Mouse (Mus musculus): ENCODE measurements around the gene Serpina1c. TPM values are rescaled to one million over a fixed set of nuclear protein-coding genes. Genes with fewer than 3 reads are reported as not detected.
"Not testable (repeated sequence)": the region's sequence is repeated elsewhere in the genome, so short reads cannot be mapped to it uniquely, and the experiment has no call there.

Serpina1c gene
- polyA plus RNA-seq (2015; fragmentation: Nextera tagmentation; extraction: Ambion mirVana) = 0.82 TPM in 1 of 2 replicates, not detected in the other

GRCm38 (mm10) chr12:103904837-103905340, at the start of gene Serpina1c:
Gene Serpina1c, minus strand, starts transcription at chr12:103904887.
- H3K36me3 ChIP-seq; H3K9me3 ChIP-seq; ATAC-seq (replicated peaks); H3K27me3 ChIP-seq; H3K27ac ChIP-seq (replicated peaks); H3K4me3 ChIP-seq; H3K4me1 ChIP-seq; H3K4me2 ChIP-seq (replicated peaks); H3K9ac ChIP-seq (replicated peaks): not testable (repeated sequence)
- 81% methylated on average over 4 of the region's 4 CpGs for WGBS

- not testable (repeated sequence) for H3K27me3 ChIP-seq; H3K9me3 ChIP-seq; H3K4me3 ChIP-seq; H3K27ac ChIP-seq (replicated peaks); H3K4me2 ChIP-seq (replicated peaks); H3K4me1 ChIP-seq; H3K9ac ChIP-seq (replicated peaks); ATAC-seq (replicated peaks); H3K36me3 ChIP-seq
- WGBS = 83% methylated on average over 3 of the region's 3 CpGs
Observed at GRCm38 (mm10) chr12:103952972-103953371, 48.3 kb upstream of the Serpina1c start.

GRCm38 (mm10) chr12:103946243-103946642, 41.6 kb upstream of the Serpina1c start:
- ATAC-seq (replicated peaks) = no peak
- 80% methylated on average over 4 of the region's 4 CpGs for WGBS
- H3K9ac ChIP-seq (replicated peaks) = no peak overlapping the region

GRCm38 (mm10) chr12:103909181-103909580, 4.5 kb upstream of the Serpina1c start:
- not testable (repeated sequence) for H3K27ac ChIP-seq (replicated peaks); H3K36me3 ChIP-seq; H3K9me3 ChIP-seq; H3K27me3 ChIP-seq; H3K4me1 ChIP-seq; H3K4me2 ChIP-seq (replicated peaks); H3K4me3 ChIP-seq; H3K9ac ChIP-seq (replicated peaks); ATAC-seq (replicated peaks)
- 95% methylated on average over 13 of the region's 16 CpGs for WGBS

More at GRCm38 (mm10) chr12:103946243-103946642, 41.6 kb upstream of the Serpina1c start:
- H3K27ac ChIP-seq (replicated peaks) = no peak overlapping the region
- no peak overlapping the region for H3K4me2 ChIP-seq (replicated peaks)
- H3K4me3 ChIP-seq = no peak overlapping the region
- no peaks in the 10 kb centered on the region for H3K9me3 ChIP-seq
- no peaks in the 10 kb centered on the region for H3K4me1 ChIP-seq
- no peaks in the 10 kb centered on the region for H3K27me3 ChIP-seq
- H3K36me3 ChIP-seq = no peaks in the 10 kb centered on the region

GRCm38 (mm10) chr12:103907746-103908145, 3.1 kb upstream of the Serpina1c start:
- not testable (repeated sequence) for H3K4me2 ChIP-seq (replicated peaks); H3K27me3 ChIP-seq; H3K4me1 ChIP-seq; ATAC-seq (replicated peaks); H3K36me3 ChIP-seq; H3K9ac ChIP-seq (replicated peaks); H3K9me3 ChIP-seq; H3K27ac ChIP-seq (replicated peaks); H3K4me3 ChIP-seq
- WGBS = 40% methylated on average over 1 of the region's 1 CpGs

- not testable (repeated sequence) for ATAC-seq (replicated peaks); H3K36me3 ChIP-seq; H3K27me3 ChIP-seq
Observed at GRCm38 (mm10) chr12:103901929-103902328, 2.8 kb downstream of the Serpina1c start.

GRCm38 (mm10) chr12:103866873-103867272, 37.8 kb downstream of the Serpina1c start:
- ATAC-seq (replicated peaks); H3K4me2 ChIP-seq (replicated peaks); H3K9ac ChIP-seq (replicated peaks); H3K27me3 ChIP-seq; H3K4me1 ChIP-seq; H3K9me3 ChIP-seq; H3K4me3 ChIP-seq; H3K36me3 ChIP-seq; H3K27ac ChIP-seq (replicated peaks): not testable (repeated sequence)
- 94% methylated on average over 1 of the region's 1 CpGs for WGBS

More at GRCm38 (mm10) chr12:103901929-103902328, 2.8 kb downstream of the Serpina1c start:
- H3K9ac ChIP-seq (replicated peaks); H3K4me2 ChIP-seq (replicated peaks); H3K27ac ChIP-seq (replicated peaks); H3K4me1 ChIP-seq; H3K9me3 ChIP-seq; H3K4me3 ChIP-seq: not testable (repeated sequence)
- WGBS = 90% methylated on average over 3 of the region's 3 CpGs

GRCm38 (mm10) chr12:103863101-103863974, 41.3 kb downstream of the Serpina1c start, which contains the start of gene Serpina1a:
Gene Serpina1a, minus strand, starts transcription at chr12:103863562.
- not testable (repeated sequence) for H3K36me3 ChIP-seq; H3K9me3 ChIP-seq; H3K4me3 ChIP-seq; ATAC-seq (replicated peaks); H3K27me3 ChIP-seq; H3K9ac ChIP-seq (replicated peaks); H3K27ac ChIP-seq (replicated peaks); H3K4me2 ChIP-seq (replicated peaks); H3K4me1 ChIP-seq
- 88% methylated on average over 9 of the region's 9 CpGs for WGBS

- H3K4me2 ChIP-seq (replicated peaks) = no peak overlapping the region
- no peak overlapping the region for H3K4me3 ChIP-seq
- H3K9ac ChIP-seq (replicated peaks) = no peak overlapping the region
- H3K4me1 ChIP-seq = no peaks in the 10 kb centered on the region
- no peak overlapping the region for H3K27ac ChIP-seq (replicated peaks)
- no peak for ATAC-seq (replicated peaks)
- no peaks in the 10 kb centered on the region for H3K36me3 ChIP-seq
- H3K9me3 ChIP-seq = no peaks in the 10 kb centered on the region
- WGBS = 72% methylated on average over 3 of the region's 3 CpGs
- no peaks in the 10 kb centered on the region for H3K27me3 ChIP-seq
Observed at GRCm38 (mm10) chr12:103860976-103861375, 43.7 kb downstream of the Serpina1c start.

GRCm38 (mm10) chr12:103860571-103860970, 44.1 kb downstream of the Serpina1c start:
- H3K36me3 ChIP-seq = not testable (repeated sequence)

GRCm38 (mm10) chr12:103859584-103859983, 45.1 kb downstream of the Serpina1c start:
- H3K4me1 ChIP-seq; ATAC-seq (replicated peaks); H3K27ac ChIP-seq (replicated peaks); H3K27me3 ChIP-seq; H3K4me3 ChIP-seq; H3K9ac ChIP-seq (replicated peaks); H3K4me2 ChIP-seq (replicated peaks); H3K36me3 ChIP-seq; H3K9me3 ChIP-seq: not testable (repeated sequence)
- WGBS = 67% methylated on average over 3 of the region's 3 CpGs

More at GRCm38 (mm10) chr12:103860571-103860970, 44.1 kb downstream of the Serpina1c start:
- not testable (repeated sequence) for ATAC-seq (replicated peaks); H3K27me3 ChIP-seq; H3K9me3 ChIP-seq; H3K27ac ChIP-seq (replicated peaks); H3K4me2 ChIP-seq (replicated peaks); H3K9ac ChIP-seq (replicated peaks); H3K4me3 ChIP-seq; H3K4me1 ChIP-seq
- 89% methylated on average over 3 of the region's 4 CpGs for WGBS

- H3K4me3 ChIP-seq; H3K4me1 ChIP-seq; H3K4me2 ChIP-seq (replicated peaks); H3K27ac ChIP-seq (replicated peaks); H3K36me3 ChIP-seq; H3K9ac ChIP-seq (replicated peaks); H3K9me3 ChIP-seq; H3K27me3 ChIP-seq; ATAC-seq (replicated peaks): not testable (repeated sequence)
- WGBS = 93% methylated on average over 2 of the region's 2 CpGs
Observed at GRCm38 (mm10) chr12:103853032-103853431, 51.7 kb downstream of the Serpina1c start.
